8 mouse cellular contexts compared by ENCODE assay signal in the genomic region with DNA sequence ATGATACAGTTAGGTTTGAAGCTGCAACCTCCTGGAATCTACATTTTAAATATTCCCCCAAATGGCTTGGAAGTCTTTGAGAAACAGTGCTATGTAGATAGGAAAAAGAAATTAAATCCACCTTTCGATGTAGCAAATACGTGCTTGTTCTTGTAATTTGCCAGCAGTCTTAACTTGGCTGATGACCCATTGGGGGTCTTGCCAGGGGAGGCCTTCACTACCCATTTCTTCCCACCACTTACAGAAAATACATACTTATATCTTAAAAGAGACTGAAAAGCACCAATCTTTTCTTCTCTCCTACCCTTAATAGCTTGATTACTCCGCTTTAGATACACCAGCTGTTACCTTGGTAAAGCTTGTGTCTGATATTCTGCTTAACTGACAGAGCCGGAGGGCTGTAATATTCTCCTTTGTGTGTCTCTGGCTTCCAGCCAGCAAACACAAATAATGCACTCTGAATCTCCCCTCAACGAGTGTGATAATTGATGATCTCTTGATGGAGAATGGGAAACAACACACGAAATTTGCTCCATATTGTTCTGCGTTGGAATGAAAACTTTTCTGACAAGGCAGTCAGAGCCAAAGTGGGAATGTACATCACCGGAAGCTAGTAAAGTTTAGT. TPM values are rescaled to one million over a fixed set of nuclear protein-coding genes. Genes with fewer than 3 reads are reported as not detected.
DNase-seq lines count a peak whose midpoint lies in the region; ATAC-seq and TF ChIP-seq lines count a peak whose summit lies in the region.

No protein-coding gene starts in this region.

- 0 out of 2 replicates have a peak overlapping the region, but pooled peaks have one; percentile 29 for H3K27ac ChIP-seq in layer of hippocampus, adult 2 months
- no peak overlapping the region; the same call in 1 of the 2 replicates for H3K27ac ChIP-seq in hindbrain, embryonic 14.5 days
- peak overlapping the region; percentile 32; the same call in 1 of the 2 replicates for H3K27ac ChIP-seq in midbrain, postnatal 0 days (ENCODE audit: low read depth, low read length)

- H3K36me3 ChIP-seq in hindbrain, embryonic 14.5 days (replicated peaks; ENCODE audit: control insufficient read depth, insufficient read depth) = peaks cover 6% of the 10 kb centered on the region; the same call in 1 of the 2 replicates
- no peaks in the 10 kb centered on the region for H3K36me3 ChIP-seq in midbrain, postnatal 0 days (ENCODE audit: insufficient read depth, low read length)

- peaks cover 11% of the 10 kb centered on the region for H3K4me1 ChIP-seq in hindbrain, embryonic 14.5 days (replicated peaks; ENCODE audit: control insufficient read depth, insufficient read depth, low read length)
- no peaks in the 10 kb centered on the region for H3K4me1 ChIP-seq in midbrain, postnatal 0 days (ENCODE audit: insufficient read depth, low read length)

- TF ChIP-seq CTCF in layer of hippocampus, adult 2 months (conservative IDR thresholded peaks at IDR 0.05) = no peak
- no peak for TF ChIP-seq CTCF in midbrain, postnatal 0 days (IDR thresholded peaks at IDR 0.05)

- ATAC-seq in hindbrain, embryonic 14.5 days (ENCODE audit: low FRiP score) = no peak
- ATAC-seq in midbrain, postnatal 0 days (ENCODE audit: low FRiP score) = no peak; the same call in 1 of the 2 replicates

- peak overlapping the region; percentile 68 for H3K4me3 ChIP-seq in layer of hippocampus, adult 2 months
- peak overlapping the region; percentile 33 for H3K4me3 ChIP-seq in hindbrain, embryonic 14.5 days (replicated peaks; ENCODE audit: low read length)
- peak overlapping the region; percentile 68 for H3K4me3 ChIP-seq in midbrain, postnatal 0 days (ENCODE audit: low read depth, low read length)

- no peaks in the 10 kb centered on the region for H3K9me3 ChIP-seq in hindbrain, embryonic 14.5 days (ENCODE audit: control insufficient read depth, low read length)
- no peaks in the 10 kb centered on the region for H3K9me3 ChIP-seq in midbrain, postnatal 0 days (ENCODE audit: low read length)

- no peaks in the 10 kb centered on the region for H3K27me3 ChIP-seq in hindbrain, embryonic 14.5 days (ENCODE audit: control insufficient read depth, insufficient read depth, low read length)
- H3K27me3 ChIP-seq in midbrain, postnatal 0 days (ENCODE audit: insufficient read depth, low read length) = no peaks in the 10 kb centered on the region

- peak overlapping the region; percentile 59 for H3K4me2 ChIP-seq in hindbrain, embryonic 14.5 days (replicated peaks)
- H3K4me2 ChIP-seq in midbrain, postnatal 0 days (ENCODE audit: low read depth, low read length, poor library complexity, severe bottlenecking) = peak overlapping the region; percentile 69

- H3K9ac ChIP-seq in hindbrain, embryonic 14.5 days = 0 out of 2 replicates have a peak overlapping the region, but pooled peaks have one; percentile 18
- H3K9ac ChIP-seq in midbrain, postnatal 0 days (replicated peaks; ENCODE audit: low read length, poor library complexity, severe bottlenecking) = no peak overlapping the region

- 29% methylated on average over 8 of the region's 8 CpGs for WGBS in hindbrain, embryonic 14.5 days
- 29% methylated on average over 8 of the region's 8 CpGs for WGBS in midbrain, postnatal 0 days

- no peak for DNase-seq in layer of hippocampus, adult 2 months (ENCODE audit: low spot score in 2 of 2)
- DNase-seq in layer of hippocampus, adult 9-10 months (ENCODE audit: low spot score) = no peak
- DNase-seq in cerebellum, adult 9-10 months = peak; percentile 73
- DNase-seq in hindbrain, embryonic 14.5 days (ENCODE audit: low spot score) = no peak
- no peak for DNase-seq in midbrain, postnatal 0 days (ENCODE audit: low spot score)
- DNase-seq in spleen, postnatal 14 days (ENCODE audit: low spot score in 2 of 2) = no peak
- DNase-seq in embryo, embryonic 9.5 days (ENCODE audit: extremely low spot score) = no peak
- no peak for DNase-seq in urinary bladder, postnatal 14 days (ENCODE audit: low spot score)

RNA-seq across cellular contexts. Expression of a gene that starts 0.6 kb away (rescaled TPM):
- 1 to 10 TPM; 1.4 to 1.9 TPM for total RNA-seq in layer of hippocampus, adult 2 months (2021)
- 1.3 and 1.4 TPM in 2 replicates for polyA plus RNA-seq in hindbrain, embryonic 14.5 days (2014; fragmentation: Nextera tagmentation; extraction: Ambion mirVana)
- 2.2 and 2.8 TPM in 2 replicates for total RNA-seq in midbrain, postnatal 0 days (2014; rRNA removed)
- 0.58 and 1.0 TPM in 2 replicates for polyA plus RNA-seq in midbrain, postnatal 0 days (2015; fragmentation: Nextera tagmentation; extraction: Ambion mirVana)

RNA-seq across cellular contexts. Expression of a gene that starts 0.8 kb away (rescaled TPM):
- total RNA-seq in layer of hippocampus, adult 2 months (2021) = 10 to 100 TPM; 21.9 to 28.1 TPM
- polyA plus RNA-seq in hindbrain, embryonic 14.5 days (2014; fragmentation: Nextera tagmentation; extraction: Ambion mirVana) = 27.6 and 29.7 TPM in 2 replicates
- total RNA-seq in midbrain, postnatal 0 days (2014; rRNA removed) = 11.9 and 12.2 TPM in 2 replicates
- polyA plus RNA-seq in midbrain, postnatal 0 days (2015; fragmentation: Nextera tagmentation; extraction: Ambion mirVana) = 27.9 TPM in 2 replicates

RNA-seq across cellular contexts. Expression of a gene that starts 39.9 kb away (rescaled TPM):
- total RNA-seq in layer of hippocampus, adult 2 months (2021) = 10 to 100 TPM; 69.7 to 73.6 TPM
- 109 and 115 TPM in 2 replicates for polyA plus RNA-seq in hindbrain, embryonic 14.5 days (2014; fragmentation: Nextera tagmentation; extraction: Ambion mirVana)
- 36.0 and 47.8 TPM in 2 replicates for total RNA-seq in midbrain, postnatal 0 days (2014; rRNA removed)
- 64.7 and 80.2 TPM in 2 replicates for polyA plus RNA-seq in midbrain, postnatal 0 days (2015; fragmentation: Nextera tagmentation; extraction: Ambion mirVana)
